Mouse (Mus musculus): ENCODE results near the gene Syne1.

DNA sequence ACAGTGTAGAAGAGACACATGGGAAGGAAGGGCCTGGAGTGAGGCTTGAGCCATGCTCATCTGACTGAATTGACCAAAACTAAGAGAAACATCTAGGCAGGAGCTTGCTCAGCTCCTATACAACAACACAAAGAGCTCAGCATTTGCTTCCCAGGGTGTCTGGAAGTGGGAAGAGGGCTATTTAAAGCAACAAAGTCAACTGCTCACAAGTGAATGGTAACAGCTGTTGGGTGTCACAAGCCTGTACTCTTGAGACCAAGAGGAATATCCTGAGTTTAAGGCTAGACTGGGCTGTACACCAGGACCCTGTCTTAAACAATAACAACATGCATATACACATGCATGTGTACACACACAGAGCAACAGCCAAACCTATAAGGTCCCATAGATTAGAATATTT is 297.5 kb downstream of the Syne1 start:
- TF ChIP-seq EP300 (IDR thresholded peaks at IDR 0.05; ENCODE audit: insufficient read depth, low read depth, low read length) (no peak), CTCF (IDR thresholded peaks at IDR 0.05) (no peak), POLR2A (IDR thresholded peaks at IDR 0.05; ENCODE audit: insufficient read depth, low read depth, low read length) (no peak)
